Mouse (Mus musculus): Measurements from ENCODE around the gene Slc17a7. TPM values are rescaled to one million over a fixed set of nuclear protein-coding genes. Genes with fewer than 3 reads are reported as not detected.

The Slc17a7 gene
- polyA plus RNA-seq, 1 experiment from 2014 or later, result 14.6 TPM

DNA sequence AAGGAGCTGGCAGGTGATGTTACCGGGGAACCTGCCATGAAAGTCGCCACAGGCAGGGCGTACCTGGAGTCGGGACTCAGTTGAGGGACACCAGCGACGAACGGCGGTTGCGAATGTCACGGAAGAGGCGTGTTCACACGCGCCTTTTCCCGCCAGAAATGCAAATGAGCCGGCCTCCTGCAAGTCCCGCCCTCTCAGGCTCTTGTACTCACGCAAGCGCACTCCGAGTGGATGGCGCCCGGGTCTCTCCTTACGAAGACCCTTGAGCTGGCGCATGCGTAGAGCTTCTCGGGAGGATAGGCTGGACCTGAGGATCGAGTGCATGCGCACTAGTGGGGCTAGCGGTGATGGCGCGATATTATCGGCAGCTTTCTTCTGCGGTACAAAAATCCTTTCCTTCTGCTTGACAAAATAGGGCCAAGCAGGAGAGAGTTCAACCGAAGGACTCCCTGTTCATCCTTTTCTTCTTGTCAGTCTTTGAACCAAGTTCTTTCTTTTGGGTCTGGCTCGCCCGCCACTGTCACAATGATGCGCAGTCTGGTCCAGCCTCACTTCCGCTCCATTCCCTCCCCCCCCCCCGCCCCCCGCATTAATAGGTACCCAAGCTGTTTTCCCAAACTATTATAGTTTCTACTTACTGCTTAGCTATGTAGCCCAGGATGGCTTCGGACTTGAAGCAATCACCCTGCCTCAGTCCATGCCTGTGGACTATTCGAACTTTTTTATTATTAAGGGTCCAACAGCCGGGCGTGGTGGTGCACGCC is 40.8 kb downstream of the Slc17a7 start, which contains the start of gene Ccdc155:
TSS of gene Ccdc155 (minus strand) at position 513 of the 764 bp plus-strand sequence.
- DNase-seq (ENCODE audit: low spot score), result peak; percentile 99
- Histone ChIP-seq H3K4me2 (ENCODE audit: low read length) (peak within 1 kb of the TSS; percentile 51), H3K27ac (ENCODE audit: low read depth, low read length) (0 out of 2 replicates have a peak within 1 kb of the TSS, but pooled peaks have one; percentile 14), H3K27me3 (replicated peaks; ENCODE audit: control insufficient read depth, insufficient read depth, low read length) (0 out of 2 replicates have a peak, but pooled peaks cover 3% of the 10 kb centered on the region), H3K9ac (ENCODE audit: low read length) (peak within 1 kb of the TSS; percentile 61), H3K4me1 (ENCODE audit: control insufficient read depth, insufficient read depth, low read length) (no peaks in the 10 kb centered on the region), H3K36me3 (ENCODE audit: control insufficient read depth, insufficient read depth, low read length) (no peaks in the 10 kb centered on the region), H3K9me3 (replicated peaks; ENCODE audit: control insufficient read depth, low read length) (0 out of 2 replicates have a peak, but pooled peaks cover 2% of the 10 kb centered on the region), H3K4me3 (ENCODE audit: low read depth, low read length) (peak within 1 kb of the TSS; percentile 39)
- 10% methylated on average over 43 of the region's 44 CpGs for WGBS
- peak; percentile 99 for ATAC-seq

DNA sequence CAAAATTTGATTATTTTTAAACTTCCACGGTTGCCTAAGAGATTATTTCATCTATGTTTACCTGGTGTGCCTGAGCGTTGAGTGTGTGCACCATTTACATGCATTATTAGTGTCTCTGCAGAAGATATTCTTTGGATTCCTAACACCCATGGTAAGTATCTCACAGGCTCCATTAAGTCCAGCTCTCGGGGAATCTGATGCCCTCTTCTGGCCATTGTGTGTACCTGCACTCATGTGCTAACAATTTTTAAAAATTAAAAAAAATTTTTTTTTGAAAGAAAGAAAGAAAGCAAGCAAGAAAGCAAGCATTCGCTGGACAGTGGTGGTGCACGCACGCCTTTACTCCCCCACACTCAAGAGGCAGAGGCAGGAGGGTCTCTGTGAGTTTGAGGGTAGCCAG is 44.5 kb downstream of the Slc17a7 start:
- no peak overlapping the region for H3K27ac ChIP-seq (ENCODE audit: low read depth, low read length)
- peaks cover 16% of the 10 kb centered on the region; the same call in 1 of the 2 replicates for H3K27me3 ChIP-seq (replicated peaks; ENCODE audit: control insufficient read depth, insufficient read depth, low read length)
- H3K4me3 ChIP-seq (ENCODE audit: low read depth, low read length), result no peak overlapping the region
- ATAC-seq (no peak), DNase-seq (ENCODE audit: low spot score) (no peak)
- no peaks in the 10 kb centered on the region for H3K36me3 ChIP-seq (ENCODE audit: control insufficient read depth, insufficient read depth, low read length)
- H3K9me3 ChIP-seq (replicated peaks; ENCODE audit: control insufficient read depth, low read length), result 0 out of 2 replicates have a peak, but pooled peaks cover 2% of the 10 kb centered on the region
- H3K9ac ChIP-seq (ENCODE audit: low read length), result no peak overlapping the region
- H3K4me1 ChIP-seq (ENCODE audit: control insufficient read depth, insufficient read depth, low read length), result no peaks in the 10 kb centered on the region
- WGBS, result 82% methylated on average over 6 of the region's 6 CpGs
- no peak overlapping the region for H3K4me2 ChIP-seq (ENCODE audit: low read length)

DNA sequence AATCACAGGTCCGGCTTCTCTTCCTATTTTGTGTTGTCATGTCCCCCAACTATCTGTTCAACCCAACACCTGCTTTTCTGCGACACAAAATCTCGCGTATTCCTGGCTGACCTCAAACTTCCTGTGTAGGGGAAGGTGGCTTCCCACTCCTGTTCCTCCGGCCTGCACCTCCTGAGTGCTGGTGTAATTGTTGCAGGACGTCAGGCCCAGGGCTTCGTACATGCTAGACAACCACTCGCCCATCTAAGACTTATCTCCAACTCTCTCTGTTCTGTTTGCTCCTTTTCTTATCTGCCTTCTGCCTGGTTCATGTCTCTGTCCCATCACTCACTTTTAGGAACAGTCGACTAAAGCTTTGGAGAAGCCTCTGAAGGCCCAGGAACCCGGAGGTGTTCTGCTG is 47.3 kb downstream of the Slc17a7 start:
- 0 out of 2 replicates have a peak, but pooled peaks cover 2% of the 10 kb centered on the region for H3K9me3 ChIP-seq (replicated peaks; ENCODE audit: control insufficient read depth, low read length)
- H3K9ac ChIP-seq (ENCODE audit: low read length), result no peak overlapping the region
- H3K4me1 ChIP-seq (ENCODE audit: control insufficient read depth, insufficient read depth, low read length), result peaks cover 2% of the 10 kb centered on the region; the same call in 1 of the 2 replicates
- H3K4me2 ChIP-seq (ENCODE audit: low read length), result no peak overlapping the region
- H3K36me3 ChIP-seq (ENCODE audit: control insufficient read depth, insufficient read depth, low read length), result no peaks in the 10 kb centered on the region
- DNase-seq (ENCODE audit: low spot score) (no peak), ATAC-seq (no peak)
- no peak overlapping the region for H3K4me3 ChIP-seq (ENCODE audit: low read depth, low read length)
- H3K27me3 ChIP-seq (replicated peaks; ENCODE audit: control insufficient read depth, insufficient read depth, low read length), result peaks cover 14% of the 10 kb centered on the region; the same call in 1 of the 2 replicates
- H3K27ac ChIP-seq (ENCODE audit: low read depth, low read length), result no peak overlapping the region
- WGBS, result 80% methylated on average over 10 of the region's 10 CpGs

DNA sequence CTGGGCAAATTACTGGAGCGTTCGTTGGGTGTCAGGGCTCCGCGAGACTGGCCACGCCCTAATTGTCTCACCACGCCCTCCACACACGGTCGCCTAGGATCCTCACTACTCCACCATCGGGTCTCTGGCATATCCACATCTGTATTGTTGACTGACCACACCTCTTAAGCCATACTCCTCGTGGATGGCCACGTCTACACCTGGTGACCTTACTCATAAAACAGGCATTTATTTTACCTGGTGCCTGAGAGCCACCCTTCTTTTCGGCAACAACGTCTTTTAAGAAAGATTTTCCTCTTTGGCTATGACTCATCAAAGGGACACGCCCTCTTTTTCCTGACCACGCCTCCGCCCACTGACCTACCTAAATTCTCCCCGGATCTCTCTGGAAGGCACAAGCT is 48.1 kb downstream of the Slc17a7 start, which contains the start of gene Dkkl1:
TSS of gene Dkkl1 (minus strand) at position 297 of the 401 bp plus-strand sequence.
- 8% methylated on average over 17 of the region's 17 CpGs for WGBS
- Histone ChIP-seq H3K4me3 (ENCODE audit: low read depth, low read length) (no peak within 1 kb of the TSS), H3K27ac (ENCODE audit: low read depth, low read length) (no peak within 1 kb of the TSS), H3K4me1 (ENCODE audit: control insufficient read depth, insufficient read depth, low read length) (peaks cover 7% of the 10 kb centered on the region; the same call in 1 of the 2 replicates), H3K36me3 (ENCODE audit: control insufficient read depth, insufficient read depth, low read length) (no peaks in the 10 kb centered on the region), H3K9me3 (replicated peaks; ENCODE audit: control insufficient read depth, low read length) (0 out of 2 replicates have a peak, but pooled peaks cover 2% of the 10 kb centered on the region), H3K4me2 (ENCODE audit: low read length) (no peak within 1 kb of the TSS), H3K9ac (ENCODE audit: low read length) (no peak within 1 kb of the TSS), H3K27me3 (replicated peaks; ENCODE audit: control insufficient read depth, insufficient read depth, low read length) (peaks cover 14% of the 10 kb centered on the region; the same call in 1 of the 2 replicates)
- no peak for DNase-seq (ENCODE audit: low spot score)
- no peak for ATAC-seq

DNA sequence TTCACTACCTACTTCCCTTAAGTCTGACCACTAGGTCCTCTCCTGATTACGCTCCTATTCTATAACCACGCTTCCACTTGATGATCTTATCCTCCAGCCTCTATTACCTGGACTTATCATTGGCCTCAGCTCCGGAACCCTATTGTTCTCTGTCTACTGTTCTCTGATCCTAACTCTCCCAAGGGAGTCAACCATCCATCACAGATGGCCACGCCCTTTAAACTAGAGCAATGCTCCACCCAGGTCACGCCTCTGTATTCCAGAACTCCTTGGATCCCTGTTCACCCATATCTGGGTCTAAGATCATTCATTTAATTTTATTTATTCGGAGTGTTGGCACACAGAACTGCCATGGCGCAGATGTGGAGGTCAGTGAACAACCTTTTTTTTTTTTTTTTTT is 48.6 kb downstream of the Slc17a7 start:
- WGBS, result 80% methylated on average over 7 of the region's 7 CpGs

DNA sequence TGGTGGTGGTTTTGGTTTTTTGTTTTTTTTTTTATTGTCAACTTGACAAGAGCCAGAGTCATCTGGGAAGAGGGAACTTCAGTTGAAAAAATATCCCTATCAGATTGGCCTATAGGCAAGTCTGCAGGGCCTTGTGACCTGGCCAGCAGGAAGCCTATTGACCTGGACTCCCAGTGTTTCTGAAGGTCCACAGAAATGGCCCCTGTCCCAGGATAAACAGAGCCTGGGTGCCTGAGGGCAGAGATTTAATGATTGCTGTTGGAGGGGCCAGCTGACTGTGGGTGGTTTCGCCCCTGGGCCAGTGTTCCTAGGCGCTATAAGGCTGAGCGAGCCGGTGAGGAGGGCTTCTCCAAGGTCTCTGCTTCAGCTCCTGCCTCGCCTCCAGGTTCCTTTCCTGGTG is 50.0 kb downstream of the Slc17a7 start:
- Histone ChIP-seq H3K36me3 (ENCODE audit: control insufficient read depth, insufficient read depth, low read length) (peaks cover 7% of the 10 kb centered on the region; the same call in 1 of the 2 replicates), H3K4me1 (ENCODE audit: control insufficient read depth, insufficient read depth, low read length) (peaks cover 16% of the 10 kb centered on the region), H3K4me2 (ENCODE audit: low read length) (no peak overlapping the region), H3K9ac (ENCODE audit: low read length) (no peak overlapping the region), H3K9me3 (replicated peaks; ENCODE audit: control insufficient read depth, low read length) (no peaks in the 10 kb centered on the region), H3K27ac (ENCODE audit: low read depth, low read length) (no peak overlapping the region), H3K27me3 (replicated peaks; ENCODE audit: control insufficient read depth, insufficient read depth, low read length) (peaks cover 14% of the 10 kb centered on the region; the same call in 1 of the 2 replicates), H3K4me3 (ENCODE audit: low read depth, low read length) (no peak overlapping the region)
- ATAC-seq (no peak), DNase-seq (ENCODE audit: low spot score) (no peak)
- WGBS, result 67% methylated on average over 5 of the region's 5 CpGs

More for the DNA sequence above, 48.6 kb downstream of the Slc17a7 start:
- 0 out of 2 replicates have a peak, but pooled peaks cover 2% of the 10 kb centered on the region for H3K9me3 ChIP-seq (replicated peaks; ENCODE audit: control insufficient read depth, low read length)
- no peak overlapping the region for H3K4me2 ChIP-seq (ENCODE audit: low read length)
- H3K27ac ChIP-seq (ENCODE audit: low read depth, low read length), result no peak overlapping the region
- H3K4me3 ChIP-seq (ENCODE audit: low read depth, low read length), result no peak overlapping the region
- H3K4me1 ChIP-seq (ENCODE audit: control insufficient read depth, insufficient read depth, low read length), result peaks cover 12% of the 10 kb centered on the region
- peaks cover 14% of the 10 kb centered on the region; the same call in 1 of the 2 replicates for H3K27me3 ChIP-seq (replicated peaks; ENCODE audit: control insufficient read depth, insufficient read depth, low read length)
- DNase-seq (ENCODE audit: low spot score) (no peak), ATAC-seq (no peak)
- no peaks in the 10 kb centered on the region for H3K36me3 ChIP-seq (ENCODE audit: control insufficient read depth, insufficient read depth, low read length)
- no peak overlapping the region for H3K9ac ChIP-seq (ENCODE audit: low read length)

DNA sequence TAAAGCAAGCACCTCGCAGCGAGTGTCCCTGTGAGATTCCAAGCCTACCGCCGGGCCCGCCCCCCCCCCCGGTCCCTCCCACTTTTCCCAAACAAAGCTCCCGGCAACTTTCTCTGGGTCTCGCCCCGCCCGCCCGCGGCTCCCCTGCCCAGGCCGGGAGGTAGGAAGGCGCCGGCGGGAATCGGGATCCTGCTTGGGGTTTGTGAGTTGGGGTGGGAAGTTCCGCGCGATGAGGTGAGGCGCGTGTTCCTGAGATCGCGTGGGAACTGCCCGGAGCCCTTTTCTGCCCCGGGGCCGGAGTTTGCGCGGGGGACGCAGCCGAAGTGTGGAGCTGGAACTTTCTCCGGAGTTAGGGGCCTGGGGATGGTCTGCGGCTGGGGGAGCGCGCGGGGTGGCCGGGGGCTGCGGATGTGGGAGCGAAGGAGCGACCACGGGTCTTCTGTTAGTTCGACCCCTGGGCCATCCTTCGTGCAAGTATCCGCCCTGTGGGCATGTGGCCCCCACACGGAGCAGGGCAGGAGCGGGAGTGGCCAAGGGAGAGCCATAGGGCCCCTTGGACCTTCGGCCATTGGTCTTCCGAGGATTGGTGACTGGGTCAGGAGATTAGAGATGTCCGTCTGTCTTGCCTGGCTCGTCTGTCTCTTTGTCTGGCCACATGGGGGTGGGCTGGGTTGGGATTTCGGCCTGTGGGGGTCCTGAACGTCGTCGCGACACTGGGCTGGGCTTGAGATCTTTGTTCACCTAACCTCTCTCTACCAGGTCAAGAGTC is 52.1 kb downstream of the Slc17a7 start, which contains the start of gene Tead2:
TSS of gene Tead2 (plus strand) at position 81 of the 769 bp plus-strand sequence.
- Histone ChIP-seq H3K9me3 (replicated peaks; ENCODE audit: control insufficient read depth, low read length) (no peaks in the 10 kb centered on the region), H3K27ac (ENCODE audit: low read depth, low read length) (peak within 1 kb of the TSS; percentile 90), H3K4me3 (ENCODE audit: low read depth, low read length) (peak within 1 kb of the TSS; percentile 65), H3K9ac (ENCODE audit: low read length) (peak within 1 kb of the TSS; percentile 95), H3K4me1 (ENCODE audit: control insufficient read depth, insufficient read depth, low read length) (peaks cover 16% of the 10 kb centered on the region), H3K27me3 (replicated peaks; ENCODE audit: control insufficient read depth, insufficient read depth, low read length) (peaks cover 5% of the 10 kb centered on the region; the same call in 1 of the 2 replicates), H3K4me2 (ENCODE audit: low read length) (peak within 1 kb of the TSS; percentile 84), H3K36me3 (ENCODE audit: control insufficient read depth, insufficient read depth, low read length) (peaks cover 29% of the 10 kb centered on the region)
- DNase-seq (ENCODE audit: low spot score) (peak; percentile 69), ATAC-seq (peak; percentile 58)
- WGBS, result under 1% methylated on average over 47 of the region's 55 CpGs

DNA sequence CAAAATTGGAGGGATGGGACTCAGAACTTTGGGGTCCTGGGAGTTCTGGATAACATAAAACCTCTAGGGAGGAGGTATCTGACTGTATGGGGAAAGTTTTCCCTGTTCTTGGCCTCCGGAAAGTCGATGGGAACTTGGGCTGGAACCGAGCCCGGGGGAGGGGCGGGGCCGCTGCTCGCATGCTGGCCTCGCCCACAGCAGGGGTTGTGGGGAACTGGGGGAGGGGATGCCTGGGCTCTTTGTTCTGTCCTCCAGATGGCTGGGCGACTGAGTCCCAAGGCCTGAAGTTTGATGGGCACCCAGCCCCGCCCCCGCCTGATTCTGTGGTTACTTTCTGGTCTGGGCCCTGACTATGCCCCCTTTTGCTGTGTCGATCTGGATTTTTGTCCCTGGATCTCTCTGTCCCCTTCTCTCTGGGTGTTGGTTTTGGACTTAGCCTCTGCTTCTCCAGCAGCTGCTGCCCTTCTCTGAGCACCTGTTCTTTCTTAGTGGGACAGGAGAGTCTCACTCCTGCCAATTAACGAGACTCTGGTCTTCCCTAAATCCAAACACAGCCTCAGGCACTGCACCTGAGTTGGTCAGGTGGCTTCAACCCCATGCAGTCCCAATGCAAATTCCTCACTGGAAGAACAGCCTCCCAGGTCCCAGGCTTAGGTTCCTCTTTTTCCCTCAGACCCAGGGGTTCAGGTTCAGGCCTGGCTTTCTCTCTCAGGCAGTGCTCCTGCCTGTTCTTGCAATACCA is 52.9 kb downstream of the Slc17a7 start:
- Histone ChIP-seq H3K27me3 (replicated peaks; ENCODE audit: control insufficient read depth, insufficient read depth, low read length) (no peaks in the 10 kb centered on the region), H3K4me3 (ENCODE audit: low read depth, low read length) (peak overlapping the region; percentile 65), H3K27ac (ENCODE audit: low read depth, low read length) (peak overlapping the region; percentile 90), H3K9ac (ENCODE audit: low read length) (peak overlapping the region; percentile 95), H3K9me3 (replicated peaks; ENCODE audit: control insufficient read depth, low read length) (no peaks in the 10 kb centered on the region), H3K4me2 (ENCODE audit: low read length) (peak overlapping the region; percentile 84), H3K36me3 (ENCODE audit: control insufficient read depth, insufficient read depth, low read length) (peaks cover 33% of the 10 kb centered on the region), H3K4me1 (ENCODE audit: control insufficient read depth, insufficient read depth, low read length) (peaks cover 16% of the 10 kb centered on the region)
- ATAC-seq, result peak; percentile 87
- DNase-seq (ENCODE audit: low spot score), result peak; percentile 95
- WGBS, result 1% methylated on average over 12 of the region's 13 CpGs
